Mouse (Mus musculus) liver, embryonic 11.5 days (tissue): Measurements from ENCODE around the gene Gpatch2. TPM values are rescaled to one million over a fixed set of nuclear protein-coding genes. Genes with fewer than 3 reads are reported as not detected.

Source experiments
- ATAC-seq: fragments of 200-750 bp; cut with Nextera tagmentation; replicated peaks from 2 replicates; pipeline ENCODE4 v1.8.0; 2017; ENCODE audit warnings: moderate number of reproducible peaks, mild to moderate bottlenecking, moderate TSS enrichment, moderate library complexity; ENCODE audit not compliant: low FRiP score
- DNase-seq: peaks from one replicate; pipeline ENCODE4 v3.0.0-alpha.2; 2017; ENCODE audit warnings: low spot score
- H3K27ac ChIP-seq: fragments of 300-500 bp; sonication (generic); 2 replicates; pipeline ENCODE4 v1.5.1; 2014; ENCODE audit warnings: mild to moderate bottlenecking, low read depth, low read length, control low read depth
- H3K27me3 ChIP-seq: fragments of 300-500 bp; sonication (generic); replicated peaks from 2 replicates; pipeline ENCODE4 v1.6.1; 2014; ENCODE audit warnings: low read length, mixed read lengths; ENCODE audit not compliant: control insufficient read depth, insufficient read depth
- H3K36me3 ChIP-seq: fragments of 300-500 bp; sonication (generic); 2 replicates; pipeline ENCODE4 v1.6.1; 2014; ENCODE audit warnings: mild to moderate bottlenecking, low read length, moderate library complexity, mixed read lengths; ENCODE audit not compliant: control insufficient read depth, insufficient read depth
- H3K4me1 ChIP-seq: fragments of 300-500 bp; sonication (generic); replicated peaks from 2 replicates; pipeline ENCODE4 v1.6.1; 2014; ENCODE audit warnings: low read length, mixed read lengths; ENCODE audit not compliant: control insufficient read depth, insufficient read depth
- H3K4me2 ChIP-seq: fragments of 300-500 bp; sonication (generic); 2 replicates; pipeline ENCODE4 v1.6.1; 2014; ENCODE audit warnings: mild to moderate bottlenecking, control low read depth, moderate library complexity
- H3K4me3 ChIP-seq: fragments of 300-500 bp; sonication (generic); 2 replicates; pipeline ENCODE4 v1.5.1; 2014; ENCODE audit warnings: low read depth, low read length, control low read depth
- H3K9ac ChIP-seq: fragments of 300-500 bp; sonication (generic); 2 replicates; pipeline ENCODE4 v1.6.1; 2014; ENCODE audit warnings: low read depth, low read length, control low read depth
- H3K9me3 ChIP-seq: fragments of 300-500 bp; sonication (generic); 2 replicates; pipeline ENCODE4 v1.6.1; 2016; ENCODE audit warnings: low read length, inconsistent platforms, mixed read lengths; ENCODE audit not compliant: control insufficient read depth
- WGBS: fragments of 180-500 bp; shearing (Covaris S2); extraction: QIAGEN DNeasy Blood & Tissue Kit; methylation state at CpG from one replicate; pipeline ENCODE4 v1.1.7; 2014; 5-methylcytosine and 5-hydroxymethylcytosine counted together
- polyA plus RNA-seq: library from polyadenylated mRNA; unstranded; fragments of >200 nt; fragmentation: Nextera tagmentation; extraction: Ambion mirVana; gene quantifications from 2 replicates; pipeline ENCODE4 v1.2.1, GENCODE M21; 2014

The Gpatch2 gene
- polyA plus RNA-seq, 1 experiment from 2014 or later = 15.2 TPM

GRCm38 (mm10) chr1:187270318-187271247, 55.3 kb downstream of the Gpatch2 start:
- Histone ChIP-seq H3K27ac (no peak overlapping the region), H3K27me3 (no peaks in the 10 kb centered on the region), H3K9me3 (no peaks in the 10 kb centered on the region), H3K9ac (no peak overlapping the region), H3K4me1 (no peaks in the 10 kb centered on the region), H3K36me3 (no peaks in the 10 kb centered on the region), H3K4me2 (no peak overlapping the region), H3K4me3 (no peak overlapping the region)
- WGBS = 75% methylated on average over 10 of the region's 10 CpGs
- ATAC-seq = no peak
- no peak for DNase-seq

GRCm38 (mm10) chr1:187277324-187277723, 62.0 kb downstream of the Gpatch2 start:
- H3K9me3 ChIP-seq = no peaks in the 10 kb centered on the region
- ATAC-seq (0 out of 2 replicates have a peak, but pooled peaks have one; percentile 15), DNase-seq (no peak)
- no peaks in the 10 kb centered on the region for H3K27me3 ChIP-seq
- whole genome bisulfite sequencing = 70% methylated on average over 9 of the region's 9 CpGs
- no peak overlapping the region for H3K4me2 ChIP-seq
- H3K27ac ChIP-seq = no peak overlapping the region
- H3K4me1 ChIP-seq = no peaks in the 10 kb centered on the region
- no peak overlapping the region for H3K9ac ChIP-seq
- no peaks in the 10 kb centered on the region for H3K36me3 ChIP-seq
- H3K4me3 ChIP-seq = no peak overlapping the region

GRCm38 (mm10) chr1:187278472-187278871, 63.2 kb downstream of the Gpatch2 start:
- Histone ChIP-seq H3K9me3 (no peaks in the 10 kb centered on the region), H3K27me3 (no peaks in the 10 kb centered on the region), H3K36me3 (no peaks in the 10 kb centered on the region), H3K4me3 (no peak overlapping the region), H3K4me1 (no peaks in the 10 kb centered on the region), H3K27ac (no peak overlapping the region), H3K9ac (no peak overlapping the region), H3K4me2 (no peak overlapping the region)
- no peak for ATAC-seq
- no peak for DNase-seq
- 70% methylated on average over 5 of the region's 5 CpGs for WGBS

GRCm38 (mm10) chr1:187279776-187280175, 64.5 kb downstream of the Gpatch2 start:
- WGBS = 76% methylated on average over 4 of the region's 4 CpGs

GRCm38 (mm10) chr1:187282321-187282720, 67.0 kb downstream of the Gpatch2 start:
- Histone ChIP-seq H3K27ac (no peak overlapping the region), H3K27me3 (no peaks in the 10 kb centered on the region), H3K36me3 (no peaks in the 10 kb centered on the region), H3K9me3 (no peaks in the 10 kb centered on the region), H3K4me2 (no peak overlapping the region), H3K4me1 (no peaks in the 10 kb centered on the region), H3K4me3 (no peak overlapping the region), H3K9ac (no peak overlapping the region)
- DNase-seq (no peak), ATAC-seq (no peak)
- 75% methylated on average over 3 of the region's 3 CpGs for WGBS

More at GRCm38 (mm10) chr1:187279776-187280175, 64.5 kb downstream of the Gpatch2 start:
- H3K9ac ChIP-seq = no peak overlapping the region
- no peaks in the 10 kb centered on the region for H3K9me3 ChIP-seq
- DNase-seq (no peak), ATAC-seq (no peak)
- no peaks in the 10 kb centered on the region for H3K4me1 ChIP-seq
- H3K27ac ChIP-seq = no peak overlapping the region; the same call in 1 of the 2 replicates
- H3K4me3 ChIP-seq = no peak overlapping the region
- H3K36me3 ChIP-seq = no peaks in the 10 kb centered on the region
- H3K4me2 ChIP-seq = no peak overlapping the region
- H3K27me3 ChIP-seq = no peaks in the 10 kb centered on the region

GRCm38 (mm10) chr1:187282804-187283203, 67.5 kb downstream of the Gpatch2 start:
- Histone ChIP-seq H3K27ac (no peak overlapping the region), H3K36me3 (no peaks in the 10 kb centered on the region), H3K9me3 (no peaks in the 10 kb centered on the region), H3K4me1 (no peaks in the 10 kb centered on the region), H3K4me2 (no peak overlapping the region), H3K9ac (no peak overlapping the region), H3K27me3 (no peaks in the 10 kb centered on the region), H3K4me3 (no peak overlapping the region)
- DNase-seq (no peak), ATAC-seq (no peak)
- 78% methylated on average over 6 of the region's 6 CpGs for WGBS

- H3K27ac ChIP-seq = no peak overlapping the region
- no peaks in the 10 kb centered on the region for H3K27me3 ChIP-seq
- H3K9me3 ChIP-seq = no peaks in the 10 kb centered on the region
- no peak overlapping the region for H3K4me2 ChIP-seq
- no peaks in the 10 kb centered on the region for H3K4me1 ChIP-seq
- no peak overlapping the region for H3K4me3 ChIP-seq
- no peak overlapping the region for H3K9ac ChIP-seq
- DNase-seq (no peak), ATAC-seq (no peak)
- no peaks in the 10 kb centered on the region for H3K36me3 ChIP-seq
- 77% methylated on average over 8 of the region's 8 CpGs for WGBS
These were observed 70.4 kb downstream of the Gpatch2 start for GRCm38 (mm10) chr1:187285735-187286134.

GRCm38 (mm10) chr1:187286411-187286810, 71.1 kb downstream of the Gpatch2 start:
- ATAC-seq (no peak), DNase-seq (no peak)
- Histone ChIP-seq H3K4me1 (no peaks in the 10 kb centered on the region), H3K9me3 (no peaks in the 10 kb centered on the region), H3K27ac (no peak overlapping the region), H3K4me3 (no peak overlapping the region), H3K36me3 (no peaks in the 10 kb centered on the region), H3K9ac (no peak overlapping the region), H3K27me3 (no peaks in the 10 kb centered on the region), H3K4me2 (no peak overlapping the region)
- WGBS = 77% methylated on average over 4 of the region's 4 CpGs

GRCm38 (mm10) chr1:187286924-187287323, 71.6 kb downstream of the Gpatch2 start:
- Histone ChIP-seq H3K27me3 (no peaks in the 10 kb centered on the region), H3K9ac (no peak overlapping the region), H3K36me3 (no peaks in the 10 kb centered on the region), H3K27ac (no peak overlapping the region), H3K9me3 (no peaks in the 10 kb centered on the region), H3K4me2 (no peak overlapping the region), H3K4me3 (no peak overlapping the region), H3K4me1 (no peaks in the 10 kb centered on the region)
- DNase-seq = no peak
- WGBS = 89% methylated on average over 3 of the region's 3 CpGs
- ATAC-seq = no peak
